Mouse (Mus musculus) forebrain, postnatal 0 days (tissue): Measurements from ENCODE around the gene D17H6S53E. TPM values are rescaled to one million over a fixed set of nuclear protein-coding genes. Genes with fewer than 3 reads are reported as not detected.

Experiments
- ATAC-seq: fragments of 200-750 bp; cut with Nextera tagmentation; 2 replicates; pipeline ENCODE4 v1.8.0; 2017; ENCODE audit warnings: mild to moderate bottlenecking, moderate library complexity
- DNase-seq: peaks from one replicate; pipeline ENCODE4 v3.0.0-alpha.2; 2015
- H3K27ac ChIP-seq: fragments of 300-500 bp; sonication (generic); 2 replicates; pipeline ENCODE4 v1.5.1; 2014; ENCODE audit warnings: low read depth, mild to moderate bottlenecking, antibody characterized with exemption, low read length, moderate library complexity, mixed read lengths
- H3K27me3 ChIP-seq: fragments of 300-500 bp; sonication (generic); 2 replicates; pipeline ENCODE4 v1.6.1; 2014; ENCODE audit warnings: mild to moderate bottlenecking, low read length, mixed read lengths; ENCODE audit not compliant: insufficient read depth
- H3K36me3 ChIP-seq: fragments of 300-500 bp; sonication (generic); 2 replicates; pipeline ENCODE4 v1.6.1; 2014; ENCODE audit warnings: mild to moderate bottlenecking, moderate library complexity; ENCODE audit not compliant: insufficient read depth
- H3K4me1 ChIP-seq: fragments of 300-500 bp; sonication (generic); 2 replicates; pipeline ENCODE4 v1.6.1; 2014; ENCODE audit warnings: antibody characterized with exemption; ENCODE audit not compliant: insufficient read depth
- H3K4me2 ChIP-seq: fragments of 300-500 bp; sonication (generic); 2 replicates; pipeline ENCODE4 v1.6.1; 2014; ENCODE audit warnings: low read depth, mild to moderate bottlenecking, moderate library complexity
- H3K4me3 ChIP-seq: fragments of 300-500 bp; sonication (generic); 2 replicates; pipeline ENCODE4 v1.5.1; 2014; ENCODE audit warnings: low read depth, low read length, mixed read lengths
- H3K9ac ChIP-seq: fragments of 300-500 bp; sonication (generic); 2 replicates; pipeline ENCODE4 v1.6.1; 2014; ENCODE audit warnings: mild to moderate bottlenecking
- H3K9me3 ChIP-seq: fragments of 300-500 bp; sonication (generic); 2 replicates; pipeline ENCODE4 v1.6.1; 2016; ENCODE audit warnings: low read length
- CTCF ChIP-seq: sonication (generic); IDR thresholded peaks from 2 replicates; pipeline ENCODE4 v1.5.1; 2016; ENCODE audit warnings: antibody characterized with exemption, control low read depth, low read depth
- WGBS: fragments of 180-500 bp; shearing (Covaris S2); extraction: QIAGEN DNeasy Blood & Tissue Kit; methylation state at CpG from one replicate; pipeline ENCODE4 v1.1.7; 2014; 5-methylcytosine and 5-hydroxymethylcytosine counted together
- polyA plus RNA-seq: library from polyadenylated mRNA; unstranded; fragments of >200 nt; fragmentation: Nextera tagmentation; extraction: Ambion mirVana; gene quantifications from 2 replicates; pipeline ENCODE4 v1.2.1, GENCODE M21; 2015
- total RNA-seq: library from RNA; depleted of rRNA; stranded (reverse); fragments of >200 nt; gene quantifications from 2 replicates; pipeline ENCODE4 v1.2.3, GENCODE M21; 2014

The D17H6S53E gene
- total and polyA plus RNA-seq, 2 experiments from 2014 or later: 8.0 to 15.3 TPM

GRCm38 (mm10) chr17:35155451-35155850 lies 29.3 kb downstream of the D17H6S53E start:
- H3K4me2 ChIP-seq: no peak overlapping the region
- H3K4me1 ChIP-seq: no peaks in the 10 kb centered on the region
- peaks cover 98% of the 10 kb centered on the region for H3K36me3 ChIP-seq
- no peak overlapping the region for H3K4me3 ChIP-seq
- no peak overlapping the region for H3K9ac ChIP-seq
- ATAC-seq: no peak
- H3K27ac ChIP-seq: no peak overlapping the region
- no peaks in the 10 kb centered on the region for H3K27me3 ChIP-seq
- TF ChIP-seq CTCF: no peak
- DNase-seq: no peak
- H3K9me3 ChIP-seq: no peaks in the 10 kb centered on the region
- 90% methylated on average over 12 of the region's 12 CpGs for WGBS

DNA sequence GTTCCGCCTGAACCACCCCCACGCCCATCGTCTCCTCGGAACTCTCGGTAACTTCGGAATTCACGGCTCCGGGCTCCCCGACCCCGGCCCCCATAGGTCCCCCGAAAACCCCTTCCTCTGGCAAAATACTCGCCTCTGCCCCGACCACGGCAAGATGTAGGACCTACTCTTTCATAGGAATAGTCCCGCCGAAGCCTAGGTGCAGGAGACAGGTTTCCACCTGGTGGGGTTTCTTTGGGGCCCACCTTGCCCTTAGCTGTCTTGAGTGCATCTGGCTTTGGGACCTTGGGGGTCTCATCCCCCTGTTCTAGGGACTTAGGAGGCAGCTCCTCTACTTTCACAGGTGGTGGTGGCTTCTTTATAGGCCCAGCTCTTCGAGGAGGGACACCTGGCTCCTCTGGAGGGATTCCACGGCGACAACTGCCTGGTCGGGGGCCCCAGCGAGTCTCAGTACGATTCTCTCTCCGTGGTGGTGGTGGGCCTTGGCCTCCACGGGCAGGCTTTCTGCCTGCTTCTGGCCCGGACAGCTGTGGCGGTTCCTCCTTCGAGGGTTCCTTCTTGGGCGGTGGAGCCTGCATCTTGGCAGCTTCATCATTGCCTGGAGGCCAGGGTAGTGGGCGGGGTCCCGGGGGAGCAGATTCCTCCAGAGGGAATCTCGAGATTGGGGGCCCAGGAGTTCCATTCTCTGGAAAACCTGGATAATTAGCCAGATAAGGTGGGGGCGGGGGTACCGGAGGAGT lies 30.5 kb downstream of the D17H6S53E start:
- H3K27ac ChIP-seq: no peak overlapping the region
- no peaks in the 10 kb centered on the region for H3K27me3 ChIP-seq
- no peaks in the 10 kb centered on the region for H3K4me1 ChIP-seq
- DNase-seq: no peak
- ATAC-seq: no peak
- no peaks in the 10 kb centered on the region for H3K9me3 ChIP-seq
- H3K4me3 ChIP-seq: no peak overlapping the region
- no peak overlapping the region for H3K4me2 ChIP-seq
- WGBS: 89% methylated on average over 33 of the region's 33 CpGs
- peaks cover 100% of the 10 kb centered on the region for H3K36me3 ChIP-seq
- no peak for TF ChIP-seq CTCF
- no peak overlapping the region for H3K9ac ChIP-seq

DNA sequence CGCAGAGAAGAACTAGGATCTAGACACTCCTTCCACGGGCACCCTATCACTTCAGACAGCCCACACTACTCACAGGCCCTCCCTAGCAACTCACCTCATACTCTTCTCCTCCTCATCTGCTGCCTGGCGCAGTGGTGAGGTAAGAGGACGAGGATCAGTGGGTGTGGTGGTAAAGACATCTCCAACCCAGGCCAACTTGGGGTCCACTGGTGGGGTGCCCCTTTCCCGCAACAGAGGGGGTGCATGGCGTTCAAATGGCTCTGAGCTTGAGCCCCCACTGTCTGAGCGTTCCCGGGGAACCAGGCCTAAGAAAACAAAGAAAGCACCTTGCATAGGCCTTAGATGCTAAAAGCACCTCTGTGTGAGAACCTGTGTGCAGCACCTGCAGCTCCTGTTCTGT lies 31.1 kb downstream of the D17H6S53E start:
- Histone ChIP-seq H3K27me3 (no peaks in the 10 kb centered on the region), H3K4me1 (peaks cover 2% of the 10 kb centered on the region; the same call in 1 of the 2 replicates), H3K4me2 (no peak overlapping the region), H3K27ac (no peak overlapping the region), H3K36me3 (peaks cover 100% of the 10 kb centered on the region), H3K9me3 (no peaks in the 10 kb centered on the region), H3K9ac (no peak overlapping the region), H3K4me3 (no peak overlapping the region)
- TF ChIP-seq CTCF: no peak
- 94% methylated on average over 8 of the region's 8 CpGs for WGBS
- ATAC-seq: no peak
- DNase-seq: no peak

- no peak overlapping the region for H3K4me3 ChIP-seq
- WGBS: 94% methylated on average over 8 of the region's 8 CpGs
Observed at GRCm38 (mm10) chr17:35157661-35158175, 31.5 kb downstream of the D17H6S53E start.

GRCm38 (mm10) chr17:35158850-35159593 lies 32.8 kb downstream of the D17H6S53E start:
- TF ChIP-seq CTCF: no peak
- Histone ChIP-seq H3K27me3 (no peaks in the 10 kb centered on the region), H3K4me1 (peaks cover 10% of the 10 kb centered on the region), H3K9ac (no peak overlapping the region), H3K9me3 (no peaks in the 10 kb centered on the region), H3K4me2 (no peak overlapping the region), H3K36me3 (peaks cover 87% of the 10 kb centered on the region), H3K4me3 (no peak overlapping the region), H3K27ac (no peak overlapping the region)
- DNase-seq (no peak), ATAC-seq (no peak)
- 93% methylated on average over 16 of the region's 16 CpGs for whole genome bisulfite sequencing

More at GRCm38 (mm10) chr17:35157661-35158175, 31.5 kb downstream of the D17H6S53E start:
- TF ChIP-seq CTCF: no peak
- H3K27ac ChIP-seq: no peak overlapping the region
- no peak for DNase-seq
- H3K9me3 ChIP-seq: no peaks in the 10 kb centered on the region
- peaks cover 98% of the 10 kb centered on the region for H3K36me3 ChIP-seq
- H3K4me1 ChIP-seq: peaks cover 7% of the 10 kb centered on the region
- no peak overlapping the region for H3K4me2 ChIP-seq
- no peak overlapping the region for H3K9ac ChIP-seq
- H3K27me3 ChIP-seq: no peaks in the 10 kb centered on the region
- no peak for ATAC-seq

GRCm38 (mm10) chr17:35159638-35160037 lies 33.5 kb downstream of the D17H6S53E start:
- WGBS: 84% methylated on average over 7 of the region's 7 CpGs
- no peak for TF ChIP-seq CTCF
- Histone ChIP-seq H3K36me3 (peaks cover 81% of the 10 kb centered on the region), H3K27me3 (no peaks in the 10 kb centered on the region), H3K9me3 (no peaks in the 10 kb centered on the region), H3K9ac (no peak overlapping the region), H3K4me2 (no peak overlapping the region), H3K4me1 (peaks cover 10% of the 10 kb centered on the region), H3K27ac (no peak overlapping the region), H3K4me3 (no peak overlapping the region)
- DNase-seq: no peak
- no peak for ATAC-seq

DNA sequence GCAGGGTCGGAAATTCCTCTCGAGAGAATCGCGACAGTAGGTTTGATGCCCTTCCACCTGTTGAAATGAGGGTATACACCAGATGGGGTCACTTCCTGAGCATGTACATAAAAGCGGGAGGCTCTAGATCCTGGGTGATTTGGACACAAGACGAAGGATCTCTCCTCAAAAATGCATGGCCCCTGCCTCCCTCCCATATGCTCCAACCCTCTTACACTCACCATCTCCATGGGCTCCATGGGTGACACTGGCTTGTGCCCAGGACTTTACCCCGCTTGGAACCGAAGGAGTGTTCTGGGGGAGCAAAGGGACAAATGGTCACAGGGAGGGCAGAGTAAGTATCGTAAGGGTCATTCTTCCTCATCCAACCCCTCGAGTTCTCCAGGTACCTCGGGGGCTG lies 35.2 kb downstream of the D17H6S53E start:
- H3K4me3 ChIP-seq: no peak overlapping the region
- TF ChIP-seq CTCF: no peak
- H3K9me3 ChIP-seq: no peaks in the 10 kb centered on the region
- H3K36me3 ChIP-seq: peaks cover 63% of the 10 kb centered on the region
- DNase-seq (no peak), ATAC-seq (no peak)
- H3K27me3 ChIP-seq: no peaks in the 10 kb centered on the region
- peaks cover 16% of the 10 kb centered on the region for H3K4me1 ChIP-seq
- 88% methylated on average over 11 of the region's 11 CpGs for WGBS
- no peak overlapping the region for H3K9ac ChIP-seq
- no peak overlapping the region for H3K4me2 ChIP-seq
- H3K27ac ChIP-seq: no peak overlapping the region
